Mouse (Mus musculus) MEL (cell line): Measurements from ENCODE around the gene Mrm2.

Experiments used
- CHD2 ChIP-seq: IDR thresholded peaks from 2 replicates; pipeline ENCODE4 v1.6.1; 2011; ENCODE audit warnings: low read length, improper control_type of control experiment
- CTCF ChIP-seq, 3 experiments: IDR thresholded peaks in 2 of 3; conservative IDR thresholded peaks in 1 of 3; 2 replicates each; pipeline ENCODE4 v1.5.1; 2011 to 2012; ENCODE audit warnings: low read length in 3 of 3, low read depth in 2 of 3, mild to moderate bottlenecking in 2 of 3, improper control_type of control experiment in 1 of 3, inconsistent platforms in 1 of 3, mixed read lengths in 1 of 3, moderate library complexity in 1 of 3; ENCODE audit not compliant: control insufficient read depth in 1 of 3, insufficient read depth in 1 of 3, poor library complexity in 1 of 3, severe bottlenecking in 1 of 3
- GATA1 ChIP-seq: IDR thresholded peaks from 2 replicates; pipeline ENCODE4 v1.6.1; 2011; ENCODE audit warnings: low read depth, low read length, improper control_type of control experiment
- KAT2A ChIP-seq: conservative IDR thresholded peaks from 2 replicates; pipeline ENCODE4 v1.6.1; 2012; ENCODE audit warnings: low read depth, low read length, improper control_type of control experiment, inconsistent platforms
- MAFK ChIP-seq: IDR thresholded peaks from 2 replicates; pipeline ENCODE4 v1.6.1; 2011; ENCODE audit warnings: low read depth, mild to moderate bottlenecking, low read length, improper control_type of control experiment, borderline replicate concordance
- MAX ChIP-seq: IDR thresholded peaks from 2 replicates; pipeline ENCODE4 v1.6.1; 2011; ENCODE audit warnings: low read length, improper control_type of control experiment
- MAZ ChIP-seq: IDR thresholded peaks from 2 replicates; pipeline ENCODE4 v1.6.1; 2012; ENCODE audit warnings: low read depth, mild to moderate bottlenecking, inconsistent platforms, low read length, improper control_type of control experiment
- MXI1 ChIP-seq: IDR thresholded peaks from 2 replicates; pipeline ENCODE4 v1.6.1; 2011; ENCODE audit warnings: mild to moderate bottlenecking, low read depth, low read length, improper control_type of control experiment
- MYB ChIP-seq: IDR thresholded peaks from 2 replicates; pipeline ENCODE4 v1.6.1; 2011; ENCODE audit warnings: mild to moderate bottlenecking, low read depth, low read length, improper control_type of control experiment
- MYC ChIP-seq: IDR thresholded peaks from 2 replicates; pipeline ENCODE4 v1.6.1; 2011; ENCODE audit warnings: low read depth, mild to moderate bottlenecking, low read length, improper control_type of control experiment, moderate library complexity
- POLR2A ChIP-seq, 2 experiments: IDR thresholded peaks; 2 replicates each; pipeline ENCODE4 v1.6.1; 2011 to 2012; ENCODE audit warnings: low read length in 2 of 2, mild to moderate bottlenecking in 2 of 2, control low read depth in 1 of 2, improper control_type of control experiment in 1 of 2, low read depth in 1 of 2, moderate library complexity in 1 of 2; ENCODE audit not compliant: control insufficient read depth in 1 of 2, insufficient read depth in 1 of 2, poor library complexity in 1 of 2
- RCOR1 ChIP-seq: IDR thresholded peaks from 2 replicates; pipeline ENCODE4 v1.6.1; 2012; ENCODE audit warnings: low read depth, mild to moderate bottlenecking, inconsistent platforms, low read length, improper control_type of control experiment
- USF1 ChIP-seq: IDR thresholded peaks from 2 replicates; pipeline ENCODE4 v1.6.1; 2014; ENCODE audit warnings: low read depth, mild to moderate bottlenecking, inconsistent platforms, low read length, improper control_type of control experiment, moderate library complexity
- ZC3H11A ChIP-seq: IDR thresholded peaks from 2 replicates; pipeline ENCODE4 v1.6.1; 2012; ENCODE audit warnings: low read depth, mild to moderate bottlenecking, inconsistent platforms, low read length, improper control_type of control experiment

GRCm38 (mm10) chr5:140373711-140374110 is 42.0 kb upstream of the Mrm2 start:
- no peak for TF ChIP-seq POLR2A (IDR thresholded peaks at IDR 0.05; ENCODE audit: control insufficient read depth in 1 of 2, insufficient read depth in 1 of 2, low read depth in 1 of 2, low read length in 2 of 2, poor library complexity in 1 of 2)
- TF ChIP-seq RCOR1: no peak
- no peak for TF ChIP-seq CTCF (IDR thresholded peaks at IDR 0.05 in 2 of 3, conservative IDR thresholded peaks at IDR 0.05 in 1 of 3; ENCODE audit: control insufficient read depth in 1 of 3, insufficient read depth in 1 of 3, low read depth in 2 of 3, low read length in 3 of 3, poor library complexity in 1 of 3, severe bottlenecking in 1 of 3)
- TF ChIP-seq MYC: no peak
- TF ChIP-seq MYB: no peak
- TF ChIP-seq ZC3H11A: no peak
- no peak for TF ChIP-seq KAT2A
- no peak for TF ChIP-seq MXI1
- TF ChIP-seq MAZ: no peak
- no peak for TF ChIP-seq CHD2
- no peak for TF ChIP-seq USF1
- TF ChIP-seq GATA1: no peak
- TF ChIP-seq MAFK: no peak
- TF ChIP-seq MAX: no peak
